15 mouse cellular contexts compared by ENCODE assay signal in the genomic region with DNA sequence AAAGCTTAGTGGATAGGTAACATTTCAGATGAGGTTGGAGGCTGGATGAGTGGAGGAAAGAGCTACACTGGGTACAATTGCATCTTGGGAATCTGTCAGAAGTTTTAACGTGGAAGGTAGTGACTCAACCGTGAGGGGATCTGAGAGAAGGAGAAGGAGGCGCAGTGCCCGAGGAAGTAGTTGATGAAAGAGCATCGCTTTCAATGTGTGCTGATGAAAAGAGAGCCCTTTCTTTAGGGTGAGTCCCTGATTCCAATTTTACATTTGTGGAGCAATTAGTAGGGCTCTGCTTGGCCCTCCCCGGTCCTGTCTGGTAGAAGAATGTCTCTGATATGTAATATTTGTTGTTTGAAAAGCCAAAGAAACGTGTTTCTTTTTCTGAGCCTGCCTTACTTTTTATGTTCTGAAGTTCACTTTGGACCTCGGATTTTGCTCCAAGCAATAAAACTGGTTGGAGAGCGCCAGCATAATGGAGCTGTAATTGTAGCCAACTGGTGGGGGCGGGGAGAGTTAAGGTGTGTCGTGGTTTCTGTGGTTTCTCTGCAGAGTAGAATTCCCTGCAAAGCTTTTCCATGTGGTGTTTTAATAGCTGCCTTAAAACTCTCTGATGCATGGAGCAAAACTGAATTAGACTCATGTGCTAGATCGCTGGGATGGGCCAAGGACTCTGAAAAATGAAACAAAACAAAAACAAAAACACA. TPM values are rescaled to one million over a fixed set of nuclear protein-coding genes. Genes with fewer than 3 reads are reported as not detected.
A peak's percentile ranks its signal among the peaks of the same experiment; 100 is the strongest.
DNase-seq lines count a peak whose midpoint lies in the region; TF ChIP-seq lines count a peak whose summit lies in the region.
"Had no signal": no experiment of that assay in that cellular context is flagged by ENCODE, and none has a peak within 500 bp of the region (broad histone marks: within the 10 kb centered on the region; RNA-seq: fewer than 3 reads in every experiment).

No protein-coding gene starts in this region.

- H3K27me3 ChIP-seq in small intestine, adult 2 months (ENCODE audit: control insufficient read depth, insufficient read depth, low read length): no peaks in the 10 kb centered on the region

- no peak for TF ChIP-seq CTCF in small intestine, adult 2 months (IDR thresholded peaks at IDR 0.05; ENCODE audit: extremely low read depth, insufficient read length, insufficient replicate concordance, low read depth, low read length)

- H3K36me3 ChIP-seq in small intestine, adult 2 months (ENCODE audit: control insufficient read depth, insufficient read depth, low read length): no peaks in the 10 kb centered on the region

- H3K4me3 ChIP-seq in small intestine, adult 2 months (ENCODE audit: low read depth, low read length): no peak overlapping the region

- peak; percentile 14 for DNase-seq in urinary bladder, postnatal 14 days (ENCODE audit: low spot score)
- DNase-seq in urinary bladder, postnatal 10 days (ENCODE audit: low spot score): no peak
- peak; percentile 25 for DNase-seq in gastrocnemius, postnatal 14 days
- peak; percentile 59 for DNase-seq in kidney, postnatal 14 days
- no peak for DNase-seq in frontal cortex, postnatal 14 days (ENCODE audit: low spot score in 2 of 2)
- no peak for DNase-seq in layer of hippocampus, adult 9-11 months
- DNase-seq in layer of hippocampus, postnatal 36 days: no peak
- DNase-seq: adrenal gland, adult 2 months; heart, postnatal 36 days; right cerebral cortex, postnatal 4 days had no signal

- intact Hi-C loops in gastrocnemius, postnatal 14 days (cut with DNase I; ENCODE audit: low total_unique reads): loop anchor here (2.0 kb wide), 1 partner anchor 66 kb away; no protein-coding TSS in a partner anchor

- peaks cover 3% of the 10 kb centered on the region; the same call in 1 of the 2 replicates for H3K4me1 ChIP-seq in small intestine, adult 2 months (ENCODE audit: control insufficient read depth, insufficient read depth, insufficient read length, low read length)

- 20% methylated on average over 12 of the region's 12 CpGs for WGBS in small intestine, adult 2 months

- no peak for TF ChIP-seq POLR2A in small intestine, adult 2 months (IDR thresholded peaks at IDR 0.05; ENCODE audit: low read depth, low read length)

- peak overlapping the region; percentile 49 for H3K27ac ChIP-seq in small intestine, adult 2 months (ENCODE audit: insufficient read depth, low read depth, low read length)
- H3K27ac ChIP-seq: liver, embryonic 14.5 days; stomach, postnatal 0 days had no signal

RNA-seq across cellular contexts. Expression of a gene that starts 45.9 kb away (rescaled TPM):
- total RNA-seq in gastrocnemius, postnatal 14 days (2021): not detected
- polyA plus RNA-seq in small intestine, adult 2 months (2012; rRNA removed): not detected in 2 replicates
- total RNA-seq in layer of hippocampus, postnatal 36 days (2021): under 1 TPM; 0.17 to 0.35 TPM
- total RNA-seq: adrenal gland, adult 2 months; heart, adult 8-10 months; heart, postnatal 36 days had no signal
- polyA plus RNA-seq: CD4-positive, CD25-positive, alpha-beta regulatory T cell, adult 4 months; stomach, postnatal 0 days had no signal

Comparison
In these comparisons a context has a peak if more than half of its experiments do, and no peak if none do; other contexts are left out.
1. DNase-seq: peak in urinary bladder, postnatal 14 days (single experiment), gastrocnemius, postnatal 14 days (single experiment) and kidney, postnatal 14 days (single experiment); none in urinary bladder, postnatal 10 days (single experiment), frontal cortex, postnatal 14 days (0 of 2), layer of hippocampus, adult 9-11 months (single experiment) and layer of hippocampus, postnatal 36 days (0 of 2).